Mouse (Mus musculus) ES-Bruce4 (cell line): Measurements from ENCODE around the gene Zfp961.

Source experiments
- CTCF ChIP-seq: IDR thresholded peaks from one replicate; pipeline ENCODE4 v1.8.1; 2011; ENCODE audit warnings: low read depth, low read length
- POLR2A ChIP-seq: IDR thresholded peaks from one replicate; pipeline ENCODE4 v1.8.1; 2011; ENCODE audit warnings: low read length; ENCODE audit not compliant: insufficient read depth

DNA sequence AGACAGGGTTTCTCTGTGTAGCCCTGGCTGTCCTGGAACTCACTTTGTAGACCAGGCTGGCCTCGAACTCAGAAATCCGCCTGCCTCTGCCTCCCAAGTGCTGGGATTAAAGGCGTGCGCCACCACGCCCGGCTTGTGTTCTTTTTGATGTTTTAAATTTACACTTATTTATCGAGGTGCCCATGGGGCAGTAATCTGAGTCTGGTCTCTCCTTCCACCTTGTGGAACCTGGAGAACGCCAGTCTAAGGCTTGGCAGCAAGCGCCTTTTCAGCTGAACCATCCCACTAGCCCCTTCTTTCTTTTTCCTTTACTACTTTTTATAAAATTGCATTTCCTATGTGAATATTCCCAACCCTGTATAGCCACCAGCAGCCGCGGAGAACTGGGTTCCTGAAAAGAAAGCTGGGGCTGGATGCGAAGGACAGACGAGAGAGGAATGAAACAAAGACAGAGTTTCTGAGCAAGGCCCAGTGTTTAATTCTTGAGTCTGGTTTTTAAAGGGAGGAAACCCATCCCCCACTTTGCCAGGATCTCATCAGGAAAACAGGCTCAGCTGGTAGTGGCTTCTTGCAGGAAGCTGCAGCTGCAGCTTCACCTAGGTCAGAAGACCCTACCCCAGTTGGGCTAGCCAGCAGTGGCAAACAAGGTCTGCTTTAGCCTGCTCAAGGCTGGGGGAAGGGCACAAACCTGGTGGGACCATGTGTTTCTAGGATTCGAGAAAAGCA lies 761 bp downstream of the Zfp961 start:
- TF ChIP-seq POLR2A (no peak), CTCF (no peak)
